Mouse (Mus musculus): Measurements from ENCODE around the gene Olfr1326-ps1. TPM values are rescaled to one million over a fixed set of nuclear protein-coding genes. Genes with fewer than 3 reads are reported as not detected.

Olfr1326-ps1 gene
- not detected for total RNA-seq (2021)
- long read RNA-seq, experiment 1: 0 reads
- long read RNA-seq, experiment 2: 0 reads

- intact Hi-C loops (cut with DNase I): no loop called here
- DNase-seq (ENCODE audit: low spot score in 2 of 2): no peak
Observed at GRCm38 (mm10) chrX:74574788-74575187, at the start of gene Olfr1326-ps1. Gene Olfr1326-ps1, minus strand, starts transcription at chrX:74574888.

DNA sequence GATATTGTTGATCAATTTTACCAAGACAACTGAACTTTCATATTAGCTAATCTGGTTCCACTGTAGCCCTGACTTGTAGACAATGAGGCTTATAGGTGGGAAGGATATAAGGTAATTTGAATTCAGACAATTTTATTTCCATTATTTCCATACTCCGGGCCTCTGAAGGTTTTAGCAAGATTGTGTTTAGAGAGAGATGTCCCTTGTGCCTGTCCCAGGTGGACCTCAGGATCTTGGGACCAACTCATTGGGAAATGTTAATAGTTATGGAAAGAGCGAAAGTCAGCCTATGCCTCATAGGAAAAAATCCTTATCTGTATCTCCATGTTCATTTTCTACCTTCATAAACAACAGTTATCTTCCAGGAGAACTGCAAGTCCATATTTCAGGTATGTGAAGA, 17.7 kb upstream of the Olfr1326-ps1 start, which contains the start of gene Olfr1325:
TSS of gene Olfr1325 (plus strand) at position 301 of the 400 bp plus-strand sequence.
- intact Hi-C loops (cut with DNase I): no loop called here
- no peak for DNase-seq (ENCODE audit: low spot score in 2 of 2)

Other genes starting within 250 kb of the Olfr1326-ps1 start
- 10 to 100 TPM; 33.3 to 33.8 TPM for gene Plxna3, start 245.8 kb downstream of the Olfr1326-ps1 start, total RNA-seq (2021)
- gene Lage3, start 221.3 kb downstream of the Olfr1326-ps1 start, total RNA-seq (2021): 10 to 100 TPM; 30.5 to 33.0 TPM
- 10 to 100 TPM; 59.0 to 62.6 TPM for gene Ubl4a, start 201.7 kb downstream of the Olfr1326-ps1 start, total RNA-seq (2021)
- 1 to 10 TPM; 2.1 to 3.2 TPM for gene Slc10a3, start 201.5 kb downstream of the Olfr1326-ps1 start, total RNA-seq (2021)
- 10 to 100 TPM; 20.0 to 27.0 TPM for gene Fam3a, start 181.6 kb downstream of the Olfr1326-ps1 start, total RNA-seq (2021)
- 10 to 100 TPM; 41.9 to 46.8 TPM for gene Ikbkg, start 181.6 kb downstream of the Olfr1326-ps1 start, total RNA-seq (2021)
- gene G6pdx, start 145.7 kb downstream of the Olfr1326-ps1 start, total RNA-seq (2021): 10 to 100 TPM; 22.8 to 24.4 TPM
- gene Gm6880, start 93.5 kb downstream of the Olfr1326-ps1 start, total RNA-seq (2021): not detected
- not detected for gene Olfr1325, start 17.8 kb upstream of the Olfr1326-ps1 start, total RNA-seq (2021)
- under 1 TPM; 0.59 to 0.64 TPM for gene Gm5640, start 70.7 kb upstream of the Olfr1326-ps1 start, total RNA-seq (2021)
- not detected for gene Gm6890, start 166.0 kb upstream of the Olfr1326-ps1 start, total RNA-seq (2021)

Data from left cerebral cortex, postnatal 14 days (tissue).